Mouse (Mus musculus): ENCODE results near the gene Cyp2s1. TPM values are rescaled to one million over a fixed set of nuclear protein-coding genes. Genes with fewer than 3 reads are reported as not detected.

The Cyp2s1 gene
- polyA plus RNA-seq, 1 experiment: 22.1 TPM

DNA sequence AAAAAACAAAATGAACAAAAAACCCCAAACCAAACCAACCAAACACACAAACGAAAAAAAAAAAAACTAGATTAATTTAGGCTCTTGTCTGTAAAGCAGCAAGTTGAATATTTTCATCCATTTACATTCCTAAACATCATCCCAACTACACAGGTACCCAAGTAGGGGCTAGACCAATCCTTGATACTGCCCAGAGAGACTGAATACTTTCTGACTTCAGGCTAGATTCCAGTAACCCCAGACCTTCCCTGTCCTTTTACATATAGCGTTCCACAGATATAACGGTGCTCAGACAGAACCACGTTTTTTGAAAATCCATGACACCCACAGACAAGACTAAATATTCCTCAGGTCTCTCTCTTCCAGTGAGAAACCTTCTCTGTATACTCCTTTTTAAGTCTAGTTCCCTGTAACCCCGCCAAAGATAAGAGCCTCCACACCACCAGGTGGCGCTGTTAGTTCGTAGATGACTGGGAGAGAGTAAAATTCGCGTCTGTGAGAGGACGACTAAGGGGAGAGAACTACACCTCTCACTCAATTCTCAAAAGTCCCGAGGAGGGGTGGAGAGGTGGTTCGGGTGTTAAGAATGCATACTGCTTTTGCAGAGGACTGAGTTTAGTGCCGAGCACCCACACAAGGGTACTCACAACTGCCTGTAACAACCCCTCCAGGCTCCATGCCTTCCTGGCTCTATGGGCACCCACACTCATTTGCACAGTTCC lies 31.2 kb upstream of the Cyp2s1 start:
- TF ChIP-seq CTCF (conservative IDR thresholded peaks at IDR 0.05; ENCODE audit: insufficient read depth, insufficient read length, low read depth, low read length): peak; percentile 74
- no peak for TF ChIP-seq POLR2A (IDR thresholded peaks at IDR 0.05; ENCODE audit: low read depth, low read length)
- H3K4me3 ChIP-seq (ENCODE audit: insufficient read depth, low read depth, low read length): peak overlapping the region; percentile 89
- H3K27me3 ChIP-seq (replicated peaks; ENCODE audit: control insufficient read depth, insufficient read depth, low read length): no peaks in the 10 kb centered on the region
- WGBS: 12% methylated on average over 13 of the region's 13 CpGs
- no peaks in the 10 kb centered on the region for H3K4me1 ChIP-seq (ENCODE audit: control insufficient read depth, insufficient read depth, low read length)
- no peaks in the 10 kb centered on the region for H3K36me3 ChIP-seq (ENCODE audit: control insufficient read depth, insufficient read depth, low read length)
- peak; percentile 92 for DNase-seq
- peak overlapping the region; percentile 75 for H3K27ac ChIP-seq (ENCODE audit: insufficient read depth, low read depth, low read length)

DNA sequence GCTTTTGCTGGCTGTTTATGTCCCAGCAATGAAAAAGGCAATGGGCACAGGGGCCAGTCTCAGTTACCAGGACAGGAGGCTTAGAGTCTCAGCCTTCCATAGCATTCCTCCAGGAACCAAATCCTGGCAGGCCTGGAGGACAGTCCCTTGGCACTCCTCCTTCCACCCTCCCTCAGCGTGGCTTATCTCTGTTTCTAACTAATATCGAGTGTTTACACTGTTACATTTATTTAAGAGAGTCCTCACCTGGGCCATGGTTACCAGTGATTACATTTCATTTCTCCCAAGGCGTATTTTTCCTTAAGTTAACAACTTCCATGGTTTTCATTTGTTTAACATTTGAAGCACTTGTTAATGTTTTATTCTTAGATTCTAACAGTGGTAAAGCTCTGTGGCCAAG lies 28.2 kb upstream of the Cyp2s1 start:
- no peaks in the 10 kb centered on the region for H3K36me3 ChIP-seq (ENCODE audit: control insufficient read depth, insufficient read depth, low read length)
- H3K27ac ChIP-seq (ENCODE audit: insufficient read depth, low read depth, low read length): no peak overlapping the region
- whole genome bisulfite sequencing: 71% methylated on average over 3 of the region's 3 CpGs
- H3K27me3 ChIP-seq (replicated peaks; ENCODE audit: control insufficient read depth, insufficient read depth, low read length): no peaks in the 10 kb centered on the region
- no peak for DNase-seq
- TF ChIP-seq CTCF (conservative IDR thresholded peaks at IDR 0.05; ENCODE audit: insufficient read depth, insufficient read length, low read depth, low read length): no peak
- TF ChIP-seq POLR2A (IDR thresholded peaks at IDR 0.05; ENCODE audit: low read depth, low read length): no peak
- no peak overlapping the region for H3K4me3 ChIP-seq (ENCODE audit: insufficient read depth, low read depth, low read length)
- H3K4me1 ChIP-seq (ENCODE audit: control insufficient read depth, insufficient read depth, low read length): no peaks in the 10 kb centered on the region

- TF ChIP-seq POLR2A (IDR thresholded peaks at IDR 0.05; ENCODE audit: low read depth, low read length): no peak
- no peak for TF ChIP-seq CTCF (conservative IDR thresholded peaks at IDR 0.05; ENCODE audit: insufficient read depth, insufficient read length, low read depth, low read length)
- 44% methylated on average over 8 of the region's 8 CpGs for WGBS
- Histone ChIP-seq H3K4me3 (ENCODE audit: insufficient read depth, low read depth, low read length) (no peak overlapping the region), H3K36me3 (ENCODE audit: control insufficient read depth, insufficient read depth, low read length) (no peaks in the 10 kb centered on the region), H3K27me3 (replicated peaks; ENCODE audit: control insufficient read depth, insufficient read depth, low read length) (no peaks in the 10 kb centered on the region), H3K4me1 (ENCODE audit: control insufficient read depth, insufficient read depth, low read length) (no peaks in the 10 kb centered on the region), H3K27ac (ENCODE audit: insufficient read depth, low read depth, low read length) (no peak overlapping the region; the same call in 1 of the 2 replicates)
- no peak for DNase-seq
These were observed 27.7 kb upstream of the Cyp2s1 start for GRCm38 (mm10) chr7:25844423-25844822.

DNA sequence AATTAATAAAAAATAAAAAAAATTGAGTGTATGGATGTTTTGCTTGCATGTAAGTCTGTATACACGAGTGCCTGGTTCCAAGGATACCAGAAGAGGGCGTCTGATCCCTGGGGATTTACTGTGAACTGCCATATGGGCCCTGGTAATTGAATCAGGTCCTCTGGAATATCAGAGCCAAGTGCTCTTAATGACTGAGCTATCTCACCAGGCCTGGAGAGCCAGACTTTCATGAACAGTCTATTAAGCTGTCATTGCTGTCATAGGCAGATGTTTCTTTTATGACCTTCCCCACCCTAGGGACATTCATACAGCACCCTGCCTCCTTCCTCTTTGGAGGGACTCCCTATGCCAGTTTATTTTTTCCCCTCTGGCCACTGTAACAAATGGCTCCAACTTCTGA lies 26.8 kb upstream of the Cyp2s1 start:
- no peak for TF ChIP-seq POLR2A (IDR thresholded peaks at IDR 0.05; ENCODE audit: low read depth, low read length)
- TF ChIP-seq CTCF (conservative IDR thresholded peaks at IDR 0.05; ENCODE audit: insufficient read depth, insufficient read length, low read depth, low read length): no peak
- H3K4me1 ChIP-seq (ENCODE audit: control insufficient read depth, insufficient read depth, low read length): no peaks in the 10 kb centered on the region
- DNase-seq: peak; percentile 28
- no peaks in the 10 kb centered on the region for H3K27me3 ChIP-seq (replicated peaks; ENCODE audit: control insufficient read depth, insufficient read depth, low read length)
- no peak overlapping the region for H3K27ac ChIP-seq (ENCODE audit: insufficient read depth, low read depth, low read length)
- no peaks in the 10 kb centered on the region for H3K36me3 ChIP-seq (ENCODE audit: control insufficient read depth, insufficient read depth, low read length)
- WGBS: 36% methylated on average over 2 of the region's 2 CpGs
- H3K4me3 ChIP-seq (ENCODE audit: insufficient read depth, low read depth, low read length): no peak overlapping the region

- H3K36me3 ChIP-seq (ENCODE audit: control insufficient read depth, insufficient read depth, low read length): no peaks in the 10 kb centered on the region
These were observed 24.2 kb upstream of the Cyp2s1 start for GRCm38 (mm10) chr7:25840908-25841307.

DNA sequence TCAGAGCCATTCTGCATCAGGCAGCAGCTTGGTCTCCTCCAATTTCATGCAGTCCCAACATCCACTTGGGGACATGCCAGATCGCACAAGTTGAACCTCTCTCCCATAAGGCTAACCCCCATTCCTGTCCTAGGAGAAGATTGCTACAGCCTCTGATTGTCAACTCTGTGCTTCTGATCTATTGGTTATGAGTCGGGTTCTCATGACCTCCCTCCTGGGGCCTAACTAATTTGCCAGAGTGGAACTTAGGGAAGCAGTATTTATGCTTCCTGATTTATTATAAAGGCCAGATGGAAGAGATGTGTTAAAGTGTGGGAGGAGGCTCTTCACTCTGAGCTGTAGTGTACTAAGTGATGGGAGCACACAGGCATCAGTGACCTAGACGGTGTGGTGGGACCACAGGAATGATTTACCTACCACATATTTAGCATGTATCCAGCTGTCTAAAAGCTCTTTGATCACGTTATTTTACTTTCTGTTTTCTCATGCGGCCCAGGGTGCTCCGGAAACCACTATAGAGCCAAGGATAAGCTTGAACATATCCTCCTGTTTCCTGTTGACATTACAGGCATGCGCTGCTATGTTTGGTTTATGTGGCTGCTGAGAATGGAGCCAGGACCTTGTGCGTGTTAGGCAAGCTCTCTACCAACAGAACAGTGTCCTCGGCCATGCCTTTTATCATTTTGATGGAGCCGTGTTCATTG lies 18.6 kb upstream of the Cyp2s1 start:
- Histone ChIP-seq H3K27me3 (replicated peaks; ENCODE audit: control insufficient read depth, insufficient read depth, low read length) (no peaks in the 10 kb centered on the region), H3K27ac (ENCODE audit: insufficient read depth, low read depth, low read length) (no peak overlapping the region), H3K4me3 (ENCODE audit: insufficient read depth, low read depth, low read length) (no peak overlapping the region), H3K4me1 (ENCODE audit: control insufficient read depth, insufficient read depth, low read length) (peaks cover 16% of the 10 kb centered on the region; the same call in 1 of the 2 replicates), H3K36me3 (ENCODE audit: control insufficient read depth, insufficient read depth, low read length) (no peaks in the 10 kb centered on the region)
- peak; percentile 39 for DNase-seq
- TF ChIP-seq POLR2A (IDR thresholded peaks at IDR 0.05; ENCODE audit: low read depth, low read length) (no peak), CTCF (conservative IDR thresholded peaks at IDR 0.05; ENCODE audit: insufficient read depth, insufficient read length, low read depth, low read length) (no peak)
- 43% methylated on average over 10 of the region's 10 CpGs for WGBS

More at GRCm38 (mm10) chr7:25840908-25841307, 24.2 kb upstream of the Cyp2s1 start:
- DNase-seq: no peak
- Histone ChIP-seq H3K4me1 (ENCODE audit: control insufficient read depth, insufficient read depth, low read length) (0 out of 2 replicates have a peak, but pooled peaks cover 4% of the 10 kb centered on the region), H3K4me3 (ENCODE audit: insufficient read depth, low read depth, low read length) (no peak overlapping the region), H3K27me3 (replicated peaks; ENCODE audit: control insufficient read depth, insufficient read depth, low read length) (no peaks in the 10 kb centered on the region), H3K27ac (ENCODE audit: insufficient read depth, low read depth, low read length) (no peak overlapping the region)
- WGBS: 72% methylated on average over 4 of the region's 4 CpGs
- TF ChIP-seq POLR2A (IDR thresholded peaks at IDR 0.05; ENCODE audit: low read depth, low read length): no peak
- no peak for TF ChIP-seq CTCF (conservative IDR thresholded peaks at IDR 0.05; ENCODE audit: insufficient read depth, insufficient read length, low read depth, low read length)
